Mouse (Mus musculus) embryonic facial prominence, embryonic 12.5 days (tissue): ENCODE results near the gene Morn1. TPM values are rescaled to one million over a fixed set of nuclear protein-coding genes. Genes with fewer than 3 reads are reported as not detected.
A peak's percentile ranks its signal among the peaks of the same experiment; 100 is the strongest.

Source experiments
- ATAC-seq: fragments of 200-750 bp; cut with Nextera tagmentation; 2 replicates; pipeline ENCODE4 v1.8.0; 2017; ENCODE audit not compliant: insufficient number of reproducible peaks, insufficient read depth, low FRiP score, low TSS enrichment
- H3K27ac ChIP-seq: fragments of 300-500 bp; sonication (generic); 2 replicates; pipeline ENCODE4 v1.5.1; 2016; ENCODE audit warnings: mild to moderate bottlenecking
- H3K27me3 ChIP-seq: fragments of 300-500 bp; sonication (generic); 2 replicates; pipeline ENCODE4 v1.6.1; 2016; ENCODE audit warnings: mild to moderate bottlenecking, moderate library complexity
- H3K36me3 ChIP-seq: fragments of 300-500 bp; sonication (generic); 2 replicates; pipeline ENCODE4 v1.6.1; 2016; ENCODE audit warnings: mild to moderate bottlenecking
- H3K4me1 ChIP-seq: fragments of 300-500 bp; sonication (generic); 2 replicates; pipeline ENCODE4 v1.6.1; 2016
- H3K4me2 ChIP-seq: fragments of 300-500 bp; sonication (generic); replicated peaks from 2 replicates; pipeline ENCODE4 v1.6.1; 2016; ENCODE audit warnings: mild to moderate bottlenecking, moderate library complexity
- H3K4me3 ChIP-seq: fragments of 300-500 bp; sonication (generic); 2 replicates; pipeline ENCODE4 v1.5.1; 2016; ENCODE audit warnings: mild to moderate bottlenecking
- H3K9ac ChIP-seq: fragments of 300-500 bp; sonication (generic); 2 replicates; pipeline ENCODE4 v1.6.1; 2016; ENCODE audit warnings: mild to moderate bottlenecking, moderate library complexity
- H3K9me3 ChIP-seq: fragments of 300-500 bp; sonication (generic); 2 replicates; pipeline ENCODE4 v1.6.1; 2016; ENCODE audit warnings: mild to moderate bottlenecking, moderate library complexity
- WGBS: fragments of 180-500 bp; shearing (Covaris S2); methylation state at CpG from one replicate; pipeline ENCODE4 v1.1.7; 2016; 5-methylcytosine and 5-hydroxymethylcytosine counted together
- polyA plus RNA-seq: library from polyadenylated mRNA; unstranded; fragments of >200 nt; fragmentation: Nextera tagmentation; extraction: Ambion mirVana; gene quantifications from 2 replicates; pipeline ENCODE4 v1.2.1, GENCODE M21; 2016

Morn1 gene
- polyA plus RNA-seq, 1 experiment from 2014 or later = 7.7 TPM

GRCm38 (mm10) chr4:155079666-155080065 lies 6.7 kb upstream of the Morn1 start:
- Histone ChIP-seq H3K9me3 (no peaks in the 10 kb centered on the region), H3K4me3 (no peak overlapping the region), H3K4me1 (peaks cover 4% of the 10 kb centered on the region), H3K36me3 (peaks cover 70% of the 10 kb centered on the region), H3K27me3 (no peaks in the 10 kb centered on the region), H3K27ac (no peak overlapping the region), H3K9ac (no peak overlapping the region), H3K4me2 (no peak overlapping the region)
- no peak for ATAC-seq
- WGBS = 84% methylated on average over 6 of the region's 6 CpGs

- peaks cover 20% of the 10 kb centered on the region for H3K4me1 ChIP-seq
- H3K9ac ChIP-seq = 0 out of 2 replicates have a peak overlapping the region, but pooled peaks have one; percentile 9
- H3K9me3 ChIP-seq = no peaks in the 10 kb centered on the region
- ATAC-seq = no peak
- H3K4me2 ChIP-seq = no peak overlapping the region
- peaks cover 37% of the 10 kb centered on the region for H3K36me3 ChIP-seq
- no peak overlapping the region for H3K4me3 ChIP-seq
- H3K27me3 ChIP-seq = no peaks in the 10 kb centered on the region
- H3K27ac ChIP-seq = no peak overlapping the region
- 85% methylated on average over 4 of the region's 4 CpGs for WGBS
These were observed 2.8 kb upstream of the Morn1 start for GRCm38 (mm10) chr4:155083553-155083952.

GRCm38 (mm10) chr4:155084351-155084750 lies 2.0 kb upstream of the Morn1 start:
- no peaks in the 10 kb centered on the region for H3K9me3 ChIP-seq
- H3K27ac ChIP-seq = no peak overlapping the region
- H3K9ac ChIP-seq = no peak overlapping the region
- H3K4me1 ChIP-seq = peaks cover 20% of the 10 kb centered on the region
- ATAC-seq = no peak
- 90% methylated on average over 7 of the region's 7 CpGs for WGBS
- no peak overlapping the region for H3K4me3 ChIP-seq
- H3K4me2 ChIP-seq = peak overlapping the region; percentile 98; the same call in 1 of the 2 replicates
- no peaks in the 10 kb centered on the region for H3K27me3 ChIP-seq
- H3K36me3 ChIP-seq = peaks cover 37% of the 10 kb centered on the region

GRCm38 (mm10) chr4:155085206-155086107 lies 920 bp upstream of the Morn1 start:
- Histone ChIP-seq H3K9me3 (no peaks in the 10 kb centered on the region), H3K9ac (peak overlapping the region; percentile 95), H3K4me3 (peak overlapping the region; percentile 98), H3K4me2 (peak overlapping the region; percentile 98), H3K27ac (peak overlapping the region; percentile 93), H3K4me1 (peaks cover 20% of the 10 kb centered on the region), H3K36me3 (peaks cover 29% of the 10 kb centered on the region), H3K27me3 (no peaks in the 10 kb centered on the region)
- WGBS = 6% methylated on average over 33 of the region's 35 CpGs
- ATAC-seq = peak; percentile 41

- H3K9me3 ChIP-seq = no peaks in the 10 kb centered on the region
- peaks cover 20% of the 10 kb centered on the region for H3K4me1 ChIP-seq
- H3K4me3 ChIP-seq = no peak overlapping the region
- ATAC-seq = no peak
- no peak overlapping the region for H3K9ac ChIP-seq
- no peak overlapping the region for H3K4me2 ChIP-seq
- WGBS = 91% methylated on average over 5 of the region's 5 CpGs
- no peaks in the 10 kb centered on the region for H3K27me3 ChIP-seq
- no peak overlapping the region for H3K27ac ChIP-seq
- peaks cover 13% of the 10 kb centered on the region for H3K36me3 ChIP-seq
These were observed 2.9 kb downstream of the Morn1 start for GRCm38 (mm10) chr4:155089241-155089640.

- 94% methylated on average over 4 of the region's 4 CpGs for WGBS
- no peak overlapping the region for H3K9ac ChIP-seq
These were observed 3.8 kb downstream of the Morn1 start for GRCm38 (mm10) chr4:155090147-155090546.

GRCm38 (mm10) chr4:155090688-155091449 lies 4.5 kb downstream of the Morn1 start:
- Histone ChIP-seq H3K4me2 (no peak overlapping the region), H3K9ac (no peak overlapping the region), H3K27me3 (no peaks in the 10 kb centered on the region), H3K4me3 (no peak overlapping the region), H3K9me3 (no peaks in the 10 kb centered on the region), H3K4me1 (peaks cover 13% of the 10 kb centered on the region), H3K27ac (no peak overlapping the region), H3K36me3 (peaks cover 13% of the 10 kb centered on the region)
- ATAC-seq = no peak
- 89% methylated on average over 13 of the region's 13 CpGs for WGBS

More at GRCm38 (mm10) chr4:155090147-155090546, 3.8 kb downstream of the Morn1 start:
- Histone ChIP-seq H3K36me3 (peaks cover 13% of the 10 kb centered on the region), H3K4me1 (peaks cover 11% of the 10 kb centered on the region), H3K4me3 (no peak overlapping the region), H3K4me2 (no peak overlapping the region), H3K9me3 (no peaks in the 10 kb centered on the region), H3K27me3 (no peaks in the 10 kb centered on the region), H3K27ac (no peak overlapping the region)
- no peak for ATAC-seq

- no peak overlapping the region for H3K9ac ChIP-seq
- H3K4me3 ChIP-seq = no peak overlapping the region
- peaks cover 4% of the 10 kb centered on the region; the same call in 1 of the 2 replicates for H3K4me1 ChIP-seq
- no peak overlapping the region for H3K4me2 ChIP-seq
- H3K27ac ChIP-seq = no peak overlapping the region
- H3K9me3 ChIP-seq = no peaks in the 10 kb centered on the region
- WGBS = 89% methylated on average over 19 of the region's 19 CpGs
- peaks cover 13% of the 10 kb centered on the region for H3K36me3 ChIP-seq
- no peak for ATAC-seq
- no peaks in the 10 kb centered on the region for H3K27me3 ChIP-seq
These were observed 6.5 kb downstream of the Morn1 start for GRCm38 (mm10) chr4:155092718-155093430.

- ATAC-seq = no peak
- 77% methylated on average over 7 of the region's 7 CpGs for WGBS
- no peaks in the 10 kb centered on the region for H3K9me3 ChIP-seq
- H3K9ac ChIP-seq = no peak overlapping the region
- peaks cover 4% of the 10 kb centered on the region; the same call in 1 of the 2 replicates for H3K4me1 ChIP-seq
- H3K4me3 ChIP-seq = no peak overlapping the region
- peaks cover 13% of the 10 kb centered on the region for H3K36me3 ChIP-seq
- no peak overlapping the region for H3K27ac ChIP-seq
- no peak overlapping the region for H3K4me2 ChIP-seq
- no peaks in the 10 kb centered on the region for H3K27me3 ChIP-seq
These were observed 7.2 kb downstream of the Morn1 start for GRCm38 (mm10) chr4:155093431-155094149.

- peaks cover 6% of the 10 kb centered on the region; the same call in 1 of the 2 replicates for H3K36me3 ChIP-seq
- H3K27ac ChIP-seq = no peak overlapping the region
- H3K4me2 ChIP-seq = no peak overlapping the region
- H3K9me3 ChIP-seq = no peaks in the 10 kb centered on the region
- H3K4me1 ChIP-seq = peaks cover 4% of the 10 kb centered on the region; the same call in 1 of the 2 replicates
- ATAC-seq = peak; percentile 22; the same call in 1 of the 2 replicates
- H3K27me3 ChIP-seq = no peaks in the 10 kb centered on the region
- no peak overlapping the region for H3K4me3 ChIP-seq
- no peak overlapping the region for H3K9ac ChIP-seq
- 62% methylated on average over 3 of the region's 3 CpGs for WGBS
These were observed 8.2 kb downstream of the Morn1 start for GRCm38 (mm10) chr4:155094565-155094964.
